Mouse (Mus musculus): ENCODE measurements around the gene Fam71e1.

Gene Fam71e1

DNA sequence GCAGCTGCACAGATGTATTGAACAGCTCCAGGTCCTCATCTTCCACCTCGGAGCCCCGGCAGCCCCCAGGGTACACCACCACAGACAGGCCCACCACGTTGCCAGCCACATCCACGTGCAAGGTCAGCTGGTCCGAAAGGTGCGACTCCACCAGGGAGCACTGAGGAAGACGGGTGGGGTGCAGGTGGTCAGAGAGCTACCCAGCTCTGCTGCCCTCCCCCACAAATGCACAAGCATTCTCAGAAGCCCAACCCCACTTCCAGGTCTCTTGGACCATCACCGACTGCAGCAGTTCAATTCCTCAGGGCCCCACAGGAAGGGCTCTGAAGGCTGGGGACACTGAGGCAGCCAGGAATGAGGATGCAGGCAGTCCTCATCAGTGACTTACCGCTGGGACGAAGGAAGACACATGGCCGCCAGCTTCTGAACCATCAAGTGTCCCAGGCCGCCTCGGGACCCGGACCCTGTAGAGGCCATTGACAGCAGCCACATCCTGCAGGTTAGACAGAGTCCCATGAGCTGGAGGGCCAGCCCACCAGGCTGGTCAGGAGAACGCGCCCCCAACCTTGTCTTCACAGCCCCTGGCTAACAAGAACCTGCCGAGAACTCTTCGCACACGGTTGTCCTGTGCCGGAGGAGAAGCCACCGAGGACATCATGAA, 4.1 kb upstream of the Fam71e1 start:
- in situ Hi-C loops (cut with MboI; ENCODE audit: unreplicated experiment in 2 of 2): loop anchor here (10.0 to 25.0 kb wide), 2 partner anchors 117 to 805 kb away; partner anchors contain the start of gene Klk14 (in 1 of the 2)

DNA sequence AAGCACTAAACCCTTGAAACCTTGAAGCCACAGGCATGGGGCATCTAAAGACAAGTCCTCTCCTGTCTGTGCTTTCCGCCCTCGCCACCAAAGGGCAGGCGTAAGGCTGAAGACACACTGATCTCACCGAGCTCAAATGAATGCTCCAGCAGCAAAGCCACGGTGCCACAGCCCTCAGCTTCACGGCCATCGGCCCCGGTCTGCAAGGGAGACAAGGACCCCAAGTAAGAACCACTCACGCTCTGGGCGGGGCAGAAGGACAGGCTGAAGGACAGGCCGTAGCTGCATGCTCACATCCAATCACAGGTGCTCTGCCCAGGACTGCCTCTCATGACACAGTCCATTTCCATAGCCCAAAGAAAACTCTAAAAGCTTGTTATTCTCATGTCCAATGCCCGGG, 1.7 kb upstream of the Fam71e1 start:
- in situ Hi-C loops (cut with MboI; ENCODE audit: unreplicated experiment in 2 of 2): loop anchor here (10.0 to 25.0 kb wide), 2 partner anchors 120 to 807 kb away; partner anchors contain the start of gene Klk14 (in 1 of the 2)

GRCm38 (mm10) chr7:44495086-44495485, 1.3 kb upstream of the Fam71e1 start:
- in situ Hi-C loops (cut with MboI; ENCODE audit: unreplicated experiment in 2 of 2): loop anchor here (10.0 to 25.0 kb wide), 2 partner anchors 120 to 808 kb away; partner anchors contain the start of gene Klk14 (in 1 of the 2)

- in situ Hi-C loops (cut with MboI; ENCODE audit: unreplicated experiment in 2 of 2): loop anchor here (10.0 to 25.0 kb wide), 2 partner anchors 122 to 809 kb away; partner anchors contain the start of gene Klk14 (in 1 of the 2)
These were observed 359 bp downstream of the Fam71e1 start for GRCm38 (mm10) chr7:44496771-44497109.

GRCm38 (mm10) chr7:44497361-44498055, 1.1 kb downstream of the Fam71e1 start:
- in situ Hi-C loops (cut with MboI; ENCODE audit: unreplicated experiment in 2 of 2): loop anchor here (10.0 to 25.0 kb wide), 2 partner anchors 123 to 810 kb away; partner anchors contain the start of gene Klk14 (in 1 of the 2)

DNA sequence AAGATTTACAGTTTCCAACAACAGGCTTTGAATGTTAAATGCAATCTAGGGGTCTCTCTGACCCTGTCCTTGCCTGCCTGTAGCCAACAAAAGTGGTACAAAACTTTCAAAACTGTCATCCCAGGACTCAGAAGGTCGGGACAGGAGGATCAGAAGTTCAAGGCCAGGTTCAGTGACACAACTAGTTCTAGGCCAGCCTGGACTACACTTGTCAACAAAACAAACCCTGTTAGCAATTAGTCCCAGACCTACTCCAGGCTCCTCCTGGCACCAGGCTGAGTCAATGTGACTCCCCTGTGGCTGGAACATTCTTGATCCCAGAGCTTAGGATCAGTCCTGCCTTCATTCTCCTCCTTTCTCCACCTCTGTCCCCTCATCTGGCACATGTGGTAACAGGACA, 2.5 kb downstream of the Fam71e1 start:
- in situ Hi-C loops (cut with MboI; ENCODE audit: unreplicated experiment in 2 of 2): loop anchor here (10.0 to 25.0 kb wide), 2 partner anchors 124 to 812 kb away; partner anchors contain the start of gene Klk14 (in 1 of the 2)

DNA sequence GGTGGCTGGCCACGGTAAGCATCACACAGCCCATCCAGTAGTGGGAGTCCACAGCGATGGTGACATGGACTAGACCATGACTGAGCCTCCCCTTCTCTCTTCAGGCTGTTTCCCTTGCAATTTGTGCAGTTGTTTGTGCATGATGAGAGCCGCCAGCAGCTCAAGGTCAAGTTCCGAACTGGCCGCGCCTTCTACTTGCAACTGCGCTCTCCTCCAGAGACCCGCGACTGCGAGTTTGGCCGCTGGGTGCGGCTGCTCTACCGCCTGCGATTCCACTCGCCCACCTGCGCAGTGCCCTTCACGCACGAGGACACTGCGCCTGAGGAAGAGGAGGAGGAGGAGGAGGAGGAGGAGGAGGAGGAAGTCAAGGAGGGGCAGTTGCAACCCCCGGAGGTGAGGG, 3.7 kb downstream of the Fam71e1 start:
- in situ Hi-C loops (cut with MboI; ENCODE audit: unreplicated experiment in 2 of 2): no loop called here

GRCm38 (mm10) chr7:44501563-44502115, 5.3 kb downstream of the Fam71e1 start:
- in situ Hi-C loops (cut with MboI; ENCODE audit: unreplicated experiment in 2 of 2): no loop called here

DNA sequence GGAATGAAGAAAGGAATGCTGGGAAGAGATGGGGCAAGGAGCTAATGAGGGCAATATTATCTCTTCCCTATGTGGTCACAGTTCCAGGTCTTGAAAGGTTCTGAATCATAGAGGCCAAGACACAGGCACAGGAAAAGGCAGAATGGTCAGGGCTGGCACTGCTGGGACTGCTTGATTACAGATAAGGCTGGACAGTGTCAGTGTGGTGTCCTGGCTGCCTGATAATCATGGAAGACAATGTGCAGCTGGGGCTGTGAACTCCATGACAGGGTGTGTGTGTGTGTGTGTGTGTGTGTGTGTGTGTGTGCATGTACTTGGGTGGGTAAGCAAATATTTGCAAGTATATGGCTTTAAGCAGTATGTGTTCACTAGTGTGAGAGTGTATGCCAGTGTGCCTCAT, 11.1 kb downstream of the Fam71e1 start:
- in situ Hi-C loops (cut with MboI; ENCODE audit: unreplicated experiment in 2 of 2): loop anchor here in 1 of 2 experiments (5.0 kb wide), 1 partner anchor 135 kb away; no protein-coding TSS in a partner anchor

GRCm38 (mm10) chr7:44519240-44519913, 23.0 kb downstream of the Fam71e1 start:
- in situ Hi-C loops (cut with MboI; ENCODE audit: unreplicated experiment in 2 of 2): loop anchor here (5.0 kb wide), 2 partner anchors 33 to 133 kb away; partner anchors contain the start of gene Nr1h2 (in 1 of the 2)

GRCm38 (mm10) chr7:44520990-44521389, 24.6 kb downstream of the Fam71e1 start:
- in situ Hi-C loops (cut with MboI; ENCODE audit: unreplicated experiment in 2 of 2): no loop called here

GRCm38 (mm10) chr7:44521710-44522109, 25.3 kb downstream of the Fam71e1 start:
- in situ Hi-C loops (cut with MboI; ENCODE audit: unreplicated experiment in 2 of 2): no loop called here

DNA sequence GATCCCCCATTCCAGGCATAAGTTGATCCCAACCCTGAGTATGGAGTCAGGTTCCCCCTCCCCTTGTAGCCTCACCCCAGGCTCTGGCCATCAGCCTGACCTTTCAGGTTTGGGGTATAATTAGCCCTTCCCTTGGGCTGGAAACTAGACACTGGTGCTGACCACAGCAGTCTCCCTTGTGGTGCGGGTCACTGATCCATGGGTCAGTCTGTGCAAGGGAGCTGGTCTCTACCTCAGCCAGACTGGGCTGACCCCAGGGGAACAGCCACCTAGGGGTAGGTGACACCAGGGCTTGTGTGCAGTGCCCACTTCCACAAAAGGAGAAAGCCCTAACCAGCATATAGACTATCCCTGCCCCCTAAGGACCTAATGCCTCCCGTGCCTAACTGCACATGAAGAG, 26.7 kb downstream of the Fam71e1 start:
- in situ Hi-C loops (cut with MboI; ENCODE audit: unreplicated experiment in 2 of 2): no loop called here

DNA sequence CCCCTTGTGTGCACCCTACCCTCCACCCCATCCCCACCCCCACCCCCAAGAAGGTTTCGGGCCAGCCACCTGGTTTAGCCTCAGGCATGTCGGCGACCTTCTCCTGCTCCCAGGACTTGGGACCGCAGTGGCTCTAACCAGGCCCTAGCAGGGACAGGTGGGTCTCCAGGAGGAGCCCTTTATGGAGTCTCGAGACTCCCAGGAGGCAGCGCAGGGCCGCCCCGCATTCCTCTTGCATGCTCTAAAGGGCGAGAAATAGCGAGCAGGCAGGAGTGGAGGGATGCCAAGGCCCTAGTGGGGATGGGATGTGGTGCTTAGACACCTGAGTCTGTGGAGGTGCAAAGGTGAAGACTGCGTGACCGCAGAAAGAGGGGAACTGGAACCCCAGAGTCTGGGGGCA, 28.1 kb downstream of the Fam71e1 start, which contains the start of gene Mybpc2:
Mybpc2 (minus strand) TSS at position 155 of the 400 bp plus-strand sequence.
- in situ Hi-C loops (cut with MboI; ENCODE audit: unreplicated experiment in 2 of 2): no loop called here

DNA sequence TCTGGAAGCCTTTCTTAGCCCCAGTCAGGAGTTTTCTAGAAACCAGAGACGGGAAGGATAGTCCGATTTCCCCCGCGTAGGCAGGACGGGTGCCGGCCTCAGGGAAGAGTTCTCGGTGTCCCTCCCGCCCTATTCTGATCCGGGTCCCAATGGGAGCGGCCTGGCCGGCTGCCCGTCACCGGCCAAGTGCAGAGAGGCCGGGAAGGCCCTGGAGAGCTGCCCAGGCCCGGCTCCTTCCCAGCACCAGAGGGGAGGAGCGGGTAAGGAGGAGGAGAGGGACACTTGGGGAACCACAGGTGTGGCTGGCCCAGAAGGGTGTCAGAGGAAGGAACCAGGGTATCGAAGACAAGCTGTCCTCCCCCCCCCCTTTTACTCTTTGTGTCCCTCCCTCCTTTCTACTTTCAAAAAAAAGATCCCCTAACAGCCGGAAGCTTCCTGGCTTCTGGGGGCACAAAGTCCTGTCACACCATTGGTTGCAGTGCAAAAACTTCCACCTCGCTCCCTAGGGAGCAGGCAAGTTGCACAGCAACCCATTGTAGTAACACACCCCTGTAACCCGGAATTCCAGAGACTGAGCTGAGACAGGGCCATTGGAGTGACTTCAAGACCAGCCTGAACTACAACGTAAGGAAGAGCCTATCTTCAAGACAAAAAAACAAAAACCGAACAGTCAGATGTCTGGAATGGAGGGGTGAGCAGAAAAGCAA, 28.9 kb downstream of the Fam71e1 start:
- in situ Hi-C loops (cut with MboI; ENCODE audit: unreplicated experiment in 2 of 2): loop anchor here (25.0 kb wide), 4 partner anchors 337 to 1387 kb away; partner anchors contain the start of genes Dbp (in 2 of the 2), Fam83e (in 2 of the 2), Rpl18 (in 2 of the 2) and Sphk2 (in 2 of the 2)

DNA sequence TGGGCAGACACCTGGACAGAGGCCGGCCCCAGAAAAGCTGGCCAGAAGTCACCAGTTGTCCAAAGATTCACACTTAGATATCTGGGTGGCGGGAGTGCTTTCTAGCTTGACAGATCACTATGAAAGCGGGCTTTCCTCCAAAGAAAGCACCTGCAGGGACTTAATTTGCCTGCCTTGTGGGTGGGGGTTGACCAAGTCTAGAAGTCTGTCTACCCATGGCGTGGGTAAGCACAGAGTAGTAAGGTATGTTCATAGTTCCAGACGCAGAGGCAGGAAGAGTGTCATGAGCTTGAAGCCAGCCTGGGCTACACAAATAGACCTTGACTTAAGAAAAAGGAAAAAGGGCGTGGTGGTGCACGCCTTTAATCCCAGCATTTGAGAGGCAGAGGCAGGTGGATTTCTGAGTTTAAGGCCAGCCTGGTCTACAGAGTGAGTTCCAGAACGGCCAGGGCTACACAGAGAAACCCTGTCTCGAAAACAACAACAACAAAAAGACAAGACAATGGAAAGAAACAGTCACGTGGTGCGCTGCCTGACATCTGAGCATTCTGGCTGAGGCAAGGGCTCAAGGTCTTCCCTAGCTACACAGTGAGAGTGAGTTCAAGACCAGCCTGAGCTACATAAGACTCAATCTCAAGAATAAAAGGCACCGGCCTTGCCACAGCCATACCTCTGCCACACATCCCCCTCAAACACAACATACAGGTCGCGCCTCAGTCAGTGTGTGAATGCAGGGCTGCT, 30.2 kb downstream of the Fam71e1 start:
- in situ Hi-C loops (cut with MboI; ENCODE audit: unreplicated experiment in 2 of 2): loop anchor here (25.0 kb wide), 4 partner anchors 336 to 1386 kb away; partner anchors contain the start of genes Dbp (in 2 of the 2), Fam83e (in 2 of the 2), Rpl18 (in 2 of the 2) and Sphk2 (in 2 of the 2)

- in situ Hi-C loops (cut with MboI; ENCODE audit: unreplicated experiment in 2 of 2): loop anchor here (25.0 kb wide), 4 partner anchors 335 to 1385 kb away; partner anchors contain the start of genes Dbp (in 2 of the 2), Fam83e (in 2 of the 2), Rpl18 (in 2 of the 2) and Sphk2 (in 2 of the 2)
These were observed 31.4 kb downstream of the Fam71e1 start for GRCm38 (mm10) chr7:44527483-44528398.

Measured in v-Abl transformed pro-B cells (cell line).